Mouse (Mus musculus): ENCODE measurements around the gene Vmn2r74.

GRCm38 (mm10) chr7:85961529-85961928 is at the start of gene Vmn2r74:
- TF ChIP-seq GATA1 (IDR thresholded peaks at IDR 0.05; ENCODE audit: borderline replicate concordance, low read length) (no peak), CTCF (IDR thresholded peaks at IDR 0.05; ENCODE audit: low read depth, low read length) (no peak), TAL1 (conservative IDR thresholded peaks at IDR 0.05; ENCODE audit: low read depth, low read length) (no peak), POLR2AphosphoS5 (IDR thresholded peaks at IDR 0.05; ENCODE audit: insufficient replicate concordance, low read depth, low read length) (no peak), GATA2 (IDR thresholded peaks at IDR 0.05; ENCODE audit: borderline replicate concordance, low read depth, low read length) (no peak)
